Mouse (Mus musculus) midbrain, embryonic 16.5 days (tissue): ENCODE data around the gene Prkch. TPM values are rescaled to one million over a fixed set of nuclear protein-coding genes. Genes with fewer than 3 reads are reported as not detected.
A peak's percentile ranks its signal among the peaks of the same experiment; 100 is the strongest.

ENCODE experiments used
- ATAC-seq: fragments of 200-750 bp; cut with Nextera tagmentation; 2 replicates; pipeline ENCODE4 v1.8.0; 2017; ENCODE audit warnings: moderate TSS enrichment
- H3K27ac ChIP-seq: fragments of 300-500 bp; sonication (generic); 2 replicates; pipeline ENCODE4 v1.5.1; 2014; ENCODE audit warnings: mild to moderate bottlenecking, low read length, mixed read lengths
- H3K27me3 ChIP-seq: fragments of 300-500 bp; sonication (generic); 2 replicates; pipeline ENCODE4 v1.6.1; 2014; ENCODE audit warnings: low read depth, low read length, mixed read lengths; ENCODE audit not compliant: control insufficient read depth, insufficient read depth
- H3K36me3 ChIP-seq: fragments of 300-500 bp; sonication (generic); 2 replicates; pipeline ENCODE4 v1.6.1; 2014; ENCODE audit warnings: mild to moderate bottlenecking, low read length, moderate library complexity, mixed read lengths; ENCODE audit not compliant: control insufficient read depth, insufficient read depth
- H3K4me1 ChIP-seq: fragments of 300-500 bp; sonication (generic); 2 replicates; pipeline ENCODE4 v1.6.1; 2014; ENCODE audit warnings: mild to moderate bottlenecking, low read length, mixed read lengths; ENCODE audit not compliant: control insufficient read depth, insufficient read depth
- H3K4me2 ChIP-seq: fragments of 300-500 bp; sonication (generic); 2 replicates; pipeline ENCODE4 v1.6.1; 2014; ENCODE audit warnings: mild to moderate bottlenecking, low read length, mixed read lengths
- H3K4me3 ChIP-seq: fragments of 300-500 bp; sonication (generic); 2 replicates; pipeline ENCODE4 v1.5.1; 2014; ENCODE audit warnings: low read depth, mild to moderate bottlenecking, low read length, moderate library complexity, mixed read lengths
- H3K9ac ChIP-seq: fragments of 300-500 bp; sonication (generic); 2 replicates; pipeline ENCODE4 v1.6.1; 2014; ENCODE audit warnings: low read depth, low read length, mixed read lengths
- H3K9me3 ChIP-seq: fragments of 300-500 bp; sonication (generic); replicated peaks from 2 replicates; pipeline ENCODE4 v1.6.1; 2014; ENCODE audit warnings: mild to moderate bottlenecking, low read length, mixed read lengths; ENCODE audit not compliant: control insufficient read depth, poor library complexity, severe bottlenecking
- WGBS: fragments of 180-500 bp; shearing (Covaris S2); extraction: QIAGEN DNeasy Blood & Tissue Kit; methylation state at CpG from one replicate; pipeline ENCODE4 v1.1.7; 2014; 5-methylcytosine and 5-hydroxymethylcytosine counted together
- polyA plus RNA-seq: library from polyadenylated mRNA; unstranded; fragments of >200 nt; fragmentation: Nextera tagmentation; extraction: Ambion mirVana; gene quantifications from 2 replicates; pipeline ENCODE4 v1.2.1, GENCODE M21; 2015

Gene Prkch
- polyA plus RNA-seq, 1 experiment from 2014 or later = 10.4 TPM

DNA sequence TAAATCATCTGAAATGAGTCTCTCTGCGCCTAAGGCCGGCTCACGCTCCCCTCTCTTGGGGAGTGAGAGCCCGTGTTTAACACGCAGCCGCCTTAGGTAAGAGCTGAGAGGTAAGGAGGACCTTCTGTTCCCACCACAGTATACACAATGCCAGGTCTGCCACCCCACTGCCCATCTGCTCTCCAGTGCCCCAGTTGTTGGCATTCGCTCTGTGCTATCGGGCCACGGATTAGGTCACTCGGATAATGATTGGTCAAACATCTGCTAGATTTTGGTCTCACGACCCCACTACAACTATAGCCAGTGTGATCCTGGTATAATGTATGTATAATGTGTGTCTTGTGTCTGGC, 19.0 kb upstream of the Prkch start:
- no peak overlapping the region for H3K27ac ChIP-seq
- H3K9ac ChIP-seq = peak overlapping the region; percentile 58
- H3K27me3 ChIP-seq = no peaks in the 10 kb centered on the region
- 0 out of 2 replicates have a peak, but pooled peaks have one; percentile 56 for ATAC-seq
- no peaks in the 10 kb centered on the region for H3K4me1 ChIP-seq
- H3K4me2 ChIP-seq = peak overlapping the region; percentile 65
- 60% methylated on average over 11 of the region's 11 CpGs for WGBS
- no peaks in the 10 kb centered on the region for H3K9me3 ChIP-seq
- peak overlapping the region; percentile 38 for H3K4me3 ChIP-seq
- H3K36me3 ChIP-seq = no peaks in the 10 kb centered on the region

DNA sequence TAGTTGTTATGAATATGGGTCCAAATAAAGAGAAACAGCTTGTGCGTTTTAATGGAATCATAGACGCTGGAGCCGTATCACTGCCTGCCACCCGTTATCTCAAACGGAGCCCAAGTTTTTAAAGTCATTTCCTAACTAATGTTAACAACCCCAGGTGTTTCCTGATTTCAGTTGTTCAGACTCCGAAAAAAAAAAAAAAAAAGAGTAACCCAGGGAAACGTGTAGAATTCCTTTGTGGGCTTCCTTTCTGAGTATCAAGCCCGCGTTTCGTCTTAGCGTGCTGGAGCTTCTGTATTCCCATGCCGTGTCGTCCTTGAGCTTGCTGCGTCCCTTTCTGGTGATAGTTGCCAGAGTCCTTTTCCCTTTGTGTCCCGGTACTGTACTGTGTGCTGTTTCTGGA, 10.0 kb upstream of the Prkch start:
- Histone ChIP-seq H3K9ac (no peak overlapping the region), H3K4me2 (no peak overlapping the region), H3K4me3 (no peak overlapping the region), H3K27me3 (no peaks in the 10 kb centered on the region), H3K36me3 (no peaks in the 10 kb centered on the region), H3K9me3 (no peaks in the 10 kb centered on the region), H3K27ac (no peak overlapping the region), H3K4me1 (no peaks in the 10 kb centered on the region)
- WGBS = 80% methylated on average over 15 of the region's 15 CpGs
- ATAC-seq = no peak

GRCm38 (mm10) chr12:73578141-73578540, 6.5 kb upstream of the Prkch start:
- no peak overlapping the region for H3K9ac ChIP-seq
- no peak for ATAC-seq
- no peaks in the 10 kb centered on the region for H3K9me3 ChIP-seq
- no peaks in the 10 kb centered on the region for H3K27me3 ChIP-seq
- 78% methylated on average over 6 of the region's 6 CpGs for WGBS
- no peak overlapping the region for H3K4me2 ChIP-seq
- H3K36me3 ChIP-seq = no peaks in the 10 kb centered on the region
- no peak overlapping the region for H3K4me3 ChIP-seq
- no peaks in the 10 kb centered on the region for H3K4me1 ChIP-seq
- H3K27ac ChIP-seq = no peak overlapping the region

- no peaks in the 10 kb centered on the region for H3K36me3 ChIP-seq
- H3K4me2 ChIP-seq = no peak overlapping the region
- no peak overlapping the region for H3K27ac ChIP-seq
- H3K9ac ChIP-seq = no peak overlapping the region
- H3K4me3 ChIP-seq = no peak overlapping the region
- whole genome bisulfite sequencing = 74% methylated on average over 7 of the region's 7 CpGs
- no peak for ATAC-seq
- peaks cover 3% of the 10 kb centered on the region; the same call in 1 of the 2 replicates for H3K27me3 ChIP-seq
- H3K9me3 ChIP-seq = no peaks in the 10 kb centered on the region
- peaks cover 10% of the 10 kb centered on the region for H3K4me1 ChIP-seq
Measured at GRCm38 (mm10) chr12:73580811-73581210, 3.8 kb upstream of the Prkch start.

GRCm38 (mm10) chr12:73583318-73583717, 1.3 kb upstream of the Prkch start:
- Histone ChIP-seq H3K4me3 (no peak overlapping the region), H3K9ac (no peak overlapping the region), H3K4me1 (peaks cover 15% of the 10 kb centered on the region), H3K27me3 (peaks cover 6% of the 10 kb centered on the region), H3K9me3 (no peaks in the 10 kb centered on the region), H3K27ac (no peak overlapping the region), H3K4me2 (no peak overlapping the region), H3K36me3 (no peaks in the 10 kb centered on the region)
- no peak for ATAC-seq
- 79% methylated on average over 9 of the region's 9 CpGs for WGBS

GRCm38 (mm10) chr12:73583813-73584609, 585 bp upstream of the Prkch start:
- peak overlapping the region; percentile 74 for H3K27ac ChIP-seq
- no peaks in the 10 kb centered on the region for H3K36me3 ChIP-seq
- peak; percentile 72 for ATAC-seq
- H3K9ac ChIP-seq = peak overlapping the region; percentile 70
- H3K4me1 ChIP-seq = peaks cover 15% of the 10 kb centered on the region
- WGBS = 3% methylated on average over 29 of the region's 33 CpGs
- H3K4me2 ChIP-seq = peak overlapping the region; percentile 95
- no peaks in the 10 kb centered on the region for H3K9me3 ChIP-seq
- peaks cover 6% of the 10 kb centered on the region for H3K27me3 ChIP-seq
- peak overlapping the region; percentile 79 for H3K4me3 ChIP-seq

DNA sequence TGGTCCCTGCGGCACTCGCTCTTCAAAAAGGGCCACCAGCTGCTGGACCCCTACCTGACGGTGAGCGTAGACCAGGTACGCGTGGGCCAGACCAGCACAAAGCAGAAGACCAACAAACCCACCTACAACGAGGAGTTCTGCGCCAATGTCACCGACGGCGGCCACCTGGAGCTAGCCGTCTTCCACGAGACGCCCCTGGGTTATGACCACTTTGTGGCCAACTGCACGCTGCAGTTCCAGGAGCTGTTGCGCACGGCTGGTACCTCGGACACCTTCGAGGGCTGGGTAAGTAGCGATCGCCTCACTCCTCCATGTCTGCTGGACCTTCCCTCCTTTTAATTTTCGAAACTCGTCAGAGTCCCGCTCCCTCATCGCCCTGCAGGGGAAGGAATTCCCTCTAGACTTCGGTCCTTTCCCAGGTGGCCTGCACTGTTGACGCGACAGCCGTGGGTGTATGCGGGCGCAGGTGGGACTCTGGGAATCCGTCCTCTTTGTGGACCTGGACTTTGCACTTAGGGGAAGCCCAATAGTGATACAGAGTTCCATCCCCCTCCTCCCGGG, 725 bp downstream of the Prkch start:
- peak; percentile 49 for ATAC-seq
- Histone ChIP-seq H3K4me3 (peak overlapping the region; percentile 79), H3K4me1 (peaks cover 15% of the 10 kb centered on the region), H3K9ac (peak overlapping the region; percentile 70), H3K27me3 (peaks cover 6% of the 10 kb centered on the region), H3K9me3 (no peaks in the 10 kb centered on the region), H3K27ac (peak overlapping the region; percentile 74), H3K36me3 (no peaks in the 10 kb centered on the region), H3K4me2 (peak overlapping the region; percentile 95)
- under 1% methylated on average over 33 of the region's 33 CpGs for WGBS

GRCm38 (mm10) chr12:73585850-73586249, 1.3 kb downstream of the Prkch start:
- H3K9ac ChIP-seq = peak overlapping the region; percentile 70
- 2% methylated on average over 7 of the region's 7 CpGs for WGBS
- no peaks in the 10 kb centered on the region for H3K9me3 ChIP-seq
- ATAC-seq = no peak
- no peaks in the 10 kb centered on the region for H3K36me3 ChIP-seq
- peak overlapping the region; percentile 79 for H3K4me3 ChIP-seq
- peaks cover 6% of the 10 kb centered on the region for H3K27me3 ChIP-seq
- H3K4me2 ChIP-seq = peak overlapping the region; percentile 95
- H3K4me1 ChIP-seq = peaks cover 15% of the 10 kb centered on the region
- H3K27ac ChIP-seq = no peak overlapping the region

GRCm38 (mm10) chr12:73587262-73587661, 2.7 kb downstream of the Prkch start:
- Histone ChIP-seq H3K4me1 (peaks cover 15% of the 10 kb centered on the region), H3K27me3 (peaks cover 6% of the 10 kb centered on the region), H3K4me3 (no peak overlapping the region), H3K27ac (no peak overlapping the region), H3K4me2 (no peak overlapping the region), H3K9ac (no peak overlapping the region), H3K36me3 (no peaks in the 10 kb centered on the region), H3K9me3 (no peaks in the 10 kb centered on the region)
- no peak for ATAC-seq
- 67% methylated on average over 3 of the region's 3 CpGs for WGBS
